Mouse (Mus musculus) small intestine, adult 2 months (tissue): ENCODE measurements at regions not wholly inside any gene's neighbourhood (a gene's known extent, or its start where the extent isn't known, plus 50 kb on each side); places are given as distances from the start of the nearest gene placed in this dataset.

ENCODE experiments used
- H3K27ac ChIP-seq: fragments of 200-500 bp; 2 replicates; pipeline ENCODE4 v1.5.1; 2012; ENCODE audit warnings: low read depth, low read length, control low read depth, inconsistent platforms; ENCODE audit not compliant: insufficient read depth
- H3K27me3 ChIP-seq: fragments of 200-500 bp; 2 replicates; pipeline ENCODE4 v1.6.1; 2012; ENCODE audit warnings: mild to moderate bottlenecking, moderate library complexity, low read length, inconsistent platforms; ENCODE audit not compliant: control insufficient read depth, insufficient read depth
- H3K36me3 ChIP-seq: fragments of 200-500 bp; 2 replicates; pipeline ENCODE4 v1.6.1; 2012; ENCODE audit warnings: mild to moderate bottlenecking, low read length, control low read depth, inconsistent platforms; ENCODE audit not compliant: control insufficient read depth, insufficient read depth
- H3K4me1 ChIP-seq: fragments of 200-500 bp; 2 replicates; pipeline ENCODE4 v1.6.1; 2012; ENCODE audit warnings: low read length, inconsistent platforms, mixed read lengths; ENCODE audit not compliant: control insufficient read depth, insufficient read depth, insufficient read length
- H3K4me3 ChIP-seq: fragments of 200-500 bp; 2 replicates; pipeline ENCODE4 v1.5.1; 2012; ENCODE audit warnings: low read depth, mild to moderate bottlenecking, control low read depth, inconsistent platforms, low read length, moderate library complexity
- CTCF ChIP-seq: fragments of 200-500 bp; IDR thresholded peaks from 2 replicates; pipeline ENCODE4 v1.5.1; 2012; ENCODE audit warnings: low read depth, mild to moderate bottlenecking, control low read depth, inconsistent platforms, low read length, moderate library complexity, mixed read lengths; ENCODE audit not compliant: insufficient replicate concordance, insufficient read length; ENCODE audit errors: extremely low read depth
- POLR2A ChIP-seq: fragments of 200-500 bp; IDR thresholded peaks from 2 replicates; pipeline ENCODE4 v1.6.1; 2012; ENCODE audit warnings: low read depth, mild to moderate bottlenecking, control low read depth, inconsistent platforms, low read length, moderate library complexity
- WGBS: fragments of 180-500 bp; shearing (Covaris S2); methylation state at CpG from one replicate; pipeline ENCODE4 v1.1.7; 2018; 5-methylcytosine and 5-hydroxymethylcytosine counted together

GRCm38 (mm10) chr6:31206106-31206505, 192.4 kb upstream of the Mkln1 start:
- Histone ChIP-seq H3K27ac (no peak overlapping the region), H3K4me1 (peaks cover 7% of the 10 kb centered on the region), H3K27me3 (no peaks in the 10 kb centered on the region), H3K4me3 (no peak overlapping the region), H3K36me3 (no peaks in the 10 kb centered on the region; the same call in 1 of the 2 replicates)
- WGBS = 75% methylated on average over 7 of the region's 7 CpGs
- TF ChIP-seq POLR2A (no peak), CTCF (no peak)

- TF ChIP-seq CTCF (no peak), POLR2A (no peak)
- Histone ChIP-seq H3K4me1 (peaks cover 7% of the 10 kb centered on the region), H3K36me3 (no peaks in the 10 kb centered on the region; the same call in 1 of the 2 replicates), H3K4me3 (no peak overlapping the region), H3K27me3 (no peaks in the 10 kb centered on the region), H3K27ac (no peak overlapping the region)
- 74% methylated on average over 12 of the region's 12 CpGs for WGBS
These were observed 191.3 kb upstream of the Mkln1 start for GRCm38 (mm10) chr6:31207231-31207630.

- peaks cover 7% of the 10 kb centered on the region for H3K4me1 ChIP-seq
- TF ChIP-seq POLR2A = no peak
- no peak for TF ChIP-seq CTCF
- H3K4me3 ChIP-seq = no peak overlapping the region
- 85% methylated on average over 6 of the region's 6 CpGs for WGBS
- H3K27ac ChIP-seq = no peak overlapping the region
- no peaks in the 10 kb centered on the region for H3K27me3 ChIP-seq
- H3K36me3 ChIP-seq = no peaks in the 10 kb centered on the region; the same call in 1 of the 2 replicates
These were observed 190.3 kb upstream of the Mkln1 start for GRCm38 (mm10) chr6:31208224-31208623.

- TF ChIP-seq CTCF = no peak
- no peak for TF ChIP-seq POLR2A
- peaks cover 7% of the 10 kb centered on the region for H3K4me1 ChIP-seq
- no peaks in the 10 kb centered on the region; the same call in 1 of the 2 replicates for H3K36me3 ChIP-seq
- H3K4me3 ChIP-seq = no peak overlapping the region
- WGBS = 66% methylated on average over 15 of the region's 15 CpGs
- no peaks in the 10 kb centered on the region for H3K27me3 ChIP-seq
- H3K27ac ChIP-seq = peak overlapping the region; percentile 35
These were observed 189.0 kb upstream of the Mkln1 start for GRCm38 (mm10) chr6:31209411-31210139.

GRCm38 (mm10) chr6:31210209-31210714, 188.3 kb upstream of the Mkln1 start:
- Histone ChIP-seq H3K4me1 (peaks cover 7% of the 10 kb centered on the region), H3K4me3 (no peak overlapping the region), H3K27ac (peak overlapping the region; percentile 35; the same call in 1 of the 2 replicates), H3K27me3 (no peaks in the 10 kb centered on the region), H3K36me3 (no peaks in the 10 kb centered on the region; the same call in 1 of the 2 replicates)
- WGBS = 75% methylated on average over 7 of the region's 7 CpGs
- TF ChIP-seq CTCF (no peak), POLR2A (no peak)

- Histone ChIP-seq H3K27me3 (no peaks in the 10 kb centered on the region; the same call in 1 of the 2 replicates), H3K4me1 (peaks cover 7% of the 10 kb centered on the region), H3K27ac (no peak overlapping the region), H3K36me3 (no peaks in the 10 kb centered on the region; the same call in 1 of the 2 replicates), H3K4me3 (no peak overlapping the region)
- 76% methylated on average over 4 of the region's 4 CpGs for WGBS
- TF ChIP-seq CTCF = no peak
- no peak for TF ChIP-seq POLR2A
These were observed 187.4 kb upstream of the Mkln1 start for GRCm38 (mm10) chr6:31211091-31211490.

- no peak for TF ChIP-seq POLR2A
- TF ChIP-seq CTCF = no peak
- WGBS = 70% methylated on average over 5 of the region's 5 CpGs
- Histone ChIP-seq H3K36me3 (no peaks in the 10 kb centered on the region; the same call in 1 of the 2 replicates), H3K27me3 (no peaks in the 10 kb centered on the region; the same call in 1 of the 2 replicates), H3K27ac (no peak overlapping the region), H3K4me3 (no peak overlapping the region), H3K4me1 (peaks cover 7% of the 10 kb centered on the region)
These were observed 186.9 kb upstream of the Mkln1 start for GRCm38 (mm10) chr6:31211616-31212015.
